Mouse (Mus musculus): ENCODE measurements around the gene Rrbp1. TPM values are rescaled to one million over a fixed set of nuclear protein-coding genes. Genes with fewer than 3 reads are reported as not detected.

The Rrbp1 gene
- polyA plus RNA-seq, 1 experiment from 2014 or later = 48.0 TPM

GRCm38 (mm10) chr2:143918831-143919502, 92.1 kb downstream of the Rrbp1 start:
- Histone ChIP-seq H3K36me3 (no peaks in the 10 kb centered on the region), H3K9me3 (replicated peaks) (no peaks in the 10 kb centered on the region), H3K27me3 (ENCODE audit: low read depth, poor library complexity, severe bottlenecking) (no peaks in the 10 kb centered on the region), H3K27ac (replicated peaks) (no peak overlapping the region), H3K4me3 (no peak overlapping the region), H3K4me1 (peaks cover 31% of the 10 kb centered on the region)
- no peak for DNase-seq (ENCODE audit: low spot score)
- 65% methylated on average over 4 of the region's 4 CpGs for WGBS

GRCm38 (mm10) chr2:143917622-143918021, 93.4 kb downstream of the Rrbp1 start:
- Histone ChIP-seq H3K9me3 (replicated peaks) (no peaks in the 10 kb centered on the region), H3K4me3 (no peak overlapping the region), H3K27me3 (ENCODE audit: low read depth, poor library complexity, severe bottlenecking) (no peaks in the 10 kb centered on the region), H3K4me1 (peaks cover 31% of the 10 kb centered on the region), H3K36me3 (no peaks in the 10 kb centered on the region), H3K27ac (replicated peaks) (no peak overlapping the region)
- WGBS = 84% methylated on average over 5 of the region's 5 CpGs
- DNase-seq (ENCODE audit: low spot score) = no peak

DNA sequence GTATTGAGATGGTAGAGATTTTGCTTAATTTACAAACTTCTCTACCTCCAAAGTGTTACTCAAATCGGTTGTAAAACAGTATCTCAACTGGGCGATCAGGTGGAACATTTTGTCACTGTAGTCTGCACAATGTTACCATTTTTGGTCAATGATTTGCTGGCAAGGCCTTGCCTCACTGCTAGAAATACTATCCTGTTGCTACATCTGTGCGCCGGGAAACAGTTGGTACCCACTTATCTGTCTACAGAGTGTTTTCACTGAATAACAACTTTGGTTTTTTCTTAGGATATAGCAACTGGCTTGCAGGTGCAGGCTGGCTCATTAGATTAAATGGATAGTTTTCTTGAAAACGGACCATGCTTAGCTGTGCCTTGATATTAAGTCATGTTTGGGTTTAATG, 94.8 kb downstream of the Rrbp1 start:
- peak overlapping the region; percentile 95 for H3K27ac ChIP-seq (replicated peaks)
- 19% methylated on average over 5 of the region's 5 CpGs for WGBS
- no peaks in the 10 kb centered on the region for H3K9me3 ChIP-seq (replicated peaks)
- peak overlapping the region; percentile 79 for H3K4me3 ChIP-seq
- DNase-seq (ENCODE audit: low spot score) = no peak
- H3K4me1 ChIP-seq = peaks cover 31% of the 10 kb centered on the region
- H3K36me3 ChIP-seq = no peaks in the 10 kb centered on the region
- H3K27me3 ChIP-seq (ENCODE audit: low read depth, poor library complexity, severe bottlenecking) = no peaks in the 10 kb centered on the region

GRCm38 (mm10) chr2:143915600-143916135, 95.4 kb downstream of the Rrbp1 start:
- no peaks in the 10 kb centered on the region for H3K9me3 ChIP-seq (replicated peaks)
- under 1% methylated on average over 32 of the region's 32 CpGs for WGBS
- H3K27me3 ChIP-seq (ENCODE audit: low read depth, poor library complexity, severe bottlenecking) = no peaks in the 10 kb centered on the region
- H3K27ac ChIP-seq (replicated peaks) = peak overlapping the region; percentile 95
- no peaks in the 10 kb centered on the region for H3K36me3 ChIP-seq
- H3K4me1 ChIP-seq = peaks cover 31% of the 10 kb centered on the region
- peak overlapping the region; percentile 79 for H3K4me3 ChIP-seq
- no peak for DNase-seq (ENCODE audit: low spot score)

- DNase-seq (ENCODE audit: low spot score) = peak; percentile 98
- Histone ChIP-seq H3K4me3 (peak within 1 kb of the TSS; percentile 79), H3K9me3 (replicated peaks) (no peaks in the 10 kb centered on the region), H3K36me3 (no peaks in the 10 kb centered on the region), H3K27me3 (ENCODE audit: low read depth, poor library complexity, severe bottlenecking) (no peaks in the 10 kb centered on the region), H3K4me1 (peaks cover 31% of the 10 kb centered on the region), H3K27ac (replicated peaks) (peak within 1 kb of the TSS; percentile 95)
- whole genome bisulfite sequencing = under 1% methylated on average over 71 of the region's 71 CpGs
These were observed 96.1 kb downstream of the Rrbp1 start, which contains the start of gene Dstn for GRCm38 (mm10) chr2:143914760-143915599. TSS of gene Dstn (plus strand) at chr2:143915320.

DNA sequence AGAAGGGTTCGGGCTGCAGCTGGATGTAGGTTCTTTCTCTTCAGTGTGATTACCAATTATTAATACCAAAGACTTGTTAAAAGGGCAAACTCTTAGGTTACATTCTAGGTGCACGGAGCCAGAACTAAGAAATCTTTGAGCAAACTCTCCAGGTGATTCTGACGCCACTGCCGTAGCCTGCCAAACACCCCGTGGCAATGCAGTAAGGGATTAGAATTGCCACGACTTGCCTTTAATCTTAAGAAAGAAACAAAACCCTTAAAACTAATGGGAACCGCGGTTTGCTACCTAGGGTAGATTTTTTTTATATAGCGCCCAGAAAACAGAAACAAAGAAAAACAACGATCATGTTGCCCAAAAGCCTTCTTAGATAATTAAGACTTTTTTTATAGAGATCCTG, 96.8 kb downstream of the Rrbp1 start:
- WGBS = 7% methylated on average over 10 of the region's 10 CpGs

GRCm38 (mm10) chr2:143912199-143912598, 98.9 kb downstream of the Rrbp1 start:
- Histone ChIP-seq H3K4me3 (no peak overlapping the region), H3K36me3 (no peaks in the 10 kb centered on the region), H3K4me1 (peaks cover 26% of the 10 kb centered on the region), H3K9me3 (replicated peaks) (no peaks in the 10 kb centered on the region), H3K27ac (replicated peaks) (no peak overlapping the region), H3K27me3 (ENCODE audit: low read depth, poor library complexity, severe bottlenecking) (no peaks in the 10 kb centered on the region)
- 93% methylated on average over 2 of the region's 2 CpGs for WGBS
- DNase-seq (ENCODE audit: low spot score) = no peak

More for the DNA sequence above, 96.8 kb downstream of the Rrbp1 start:
- no peak for DNase-seq (ENCODE audit: low spot score)
- Histone ChIP-seq H3K27ac (replicated peaks) (peak overlapping the region; percentile 95), H3K9me3 (replicated peaks) (no peaks in the 10 kb centered on the region), H3K4me1 (peaks cover 31% of the 10 kb centered on the region), H3K4me3 (peak overlapping the region; percentile 79), H3K36me3 (no peaks in the 10 kb centered on the region), H3K27me3 (ENCODE audit: low read depth, poor library complexity, severe bottlenecking) (no peaks in the 10 kb centered on the region)

DNA sequence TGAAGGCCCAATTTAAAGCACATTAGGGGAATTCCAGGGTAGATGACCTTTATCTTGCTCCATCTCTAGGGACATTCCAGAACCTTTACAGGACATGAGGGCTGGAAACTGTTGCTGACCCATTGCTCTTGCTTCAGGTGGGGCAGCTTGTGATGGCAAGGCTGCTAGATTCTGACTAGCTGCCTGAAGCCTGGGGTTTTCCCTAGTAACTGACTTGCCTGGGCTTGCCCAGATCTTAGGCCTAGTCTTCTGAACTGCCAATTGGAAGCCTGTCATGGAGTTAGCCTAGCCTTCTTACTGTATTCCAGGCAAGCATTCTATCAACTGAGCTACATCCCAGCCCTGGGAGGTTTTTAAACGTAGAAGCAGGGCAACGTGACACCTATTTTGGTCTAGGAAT, 101.8 kb downstream of the Rrbp1 start:
- Histone ChIP-seq H3K4me3 (no peak overlapping the region), H3K27ac (replicated peaks) (no peak overlapping the region), H3K9me3 (replicated peaks) (no peaks in the 10 kb centered on the region), H3K36me3 (no peaks in the 10 kb centered on the region), H3K4me1 (peaks cover 11% of the 10 kb centered on the region), H3K27me3 (ENCODE audit: low read depth, poor library complexity, severe bottlenecking) (no peaks in the 10 kb centered on the region)
- DNase-seq (ENCODE audit: low spot score) = no peak
- 80% methylated on average over 2 of the region's 2 CpGs for WGBS

DNA sequence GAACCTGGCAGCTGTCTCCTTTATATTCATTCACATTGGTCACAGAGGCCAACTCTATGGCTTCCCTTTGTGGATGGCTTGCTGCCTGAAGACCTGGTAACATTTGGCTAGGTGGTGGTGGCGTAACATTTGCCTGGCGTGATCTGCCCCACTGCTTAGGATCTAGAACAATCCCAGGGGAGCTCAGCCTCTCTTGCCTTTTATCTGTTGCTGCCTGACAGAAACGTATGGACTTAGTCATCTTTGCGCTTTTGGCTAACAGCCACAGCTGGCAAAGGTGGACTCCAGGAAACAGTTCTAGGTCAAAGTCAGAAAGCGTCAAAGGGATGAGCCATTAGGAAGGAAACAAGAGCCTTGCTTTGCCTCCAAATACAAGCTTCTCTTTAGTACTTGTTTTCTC, 106.2 kb downstream of the Rrbp1 start:
- Histone ChIP-seq H3K9me3 (replicated peaks) (no peaks in the 10 kb centered on the region), H3K36me3 (no peaks in the 10 kb centered on the region), H3K4me1 (peaks cover 7% of the 10 kb centered on the region), H3K27me3 (ENCODE audit: low read depth, poor library complexity, severe bottlenecking) (no peaks in the 10 kb centered on the region), H3K27ac (replicated peaks) (no peak overlapping the region), H3K4me3 (no peak overlapping the region)
- no peak for DNase-seq (ENCODE audit: low spot score)
- WGBS = 88% methylated on average over 5 of the region's 5 CpGs

- 82% methylated on average over 9 of the region's 9 CpGs for WGBS
- Histone ChIP-seq H3K4me3 (no peak overlapping the region), H3K4me1 (peaks cover 7% of the 10 kb centered on the region), H3K27me3 (ENCODE audit: low read depth, poor library complexity, severe bottlenecking) (no peaks in the 10 kb centered on the region), H3K36me3 (no peaks in the 10 kb centered on the region), H3K27ac (replicated peaks) (no peak overlapping the region), H3K9me3 (replicated peaks) (no peaks in the 10 kb centered on the region)
- no peak for DNase-seq (ENCODE audit: low spot score)
These were observed 107.6 kb downstream of the Rrbp1 start for GRCm38 (mm10) chr2:143903376-143904045.

GRCm38 (mm10) chr2:143900821-143901351, 110.2 kb downstream of the Rrbp1 start:
- no peak for DNase-seq (ENCODE audit: low spot score)
- no peaks in the 10 kb centered on the region for H3K4me1 ChIP-seq
- H3K27me3 ChIP-seq (ENCODE audit: low read depth, poor library complexity, severe bottlenecking) = no peaks in the 10 kb centered on the region
- no peak overlapping the region for H3K27ac ChIP-seq (replicated peaks)
- H3K36me3 ChIP-seq = no peaks in the 10 kb centered on the region
- H3K4me3 ChIP-seq = no peak overlapping the region
- no peaks in the 10 kb centered on the region for H3K9me3 ChIP-seq (replicated peaks)
- WGBS = 80% methylated on average over 5 of the region's 5 CpGs

DNA sequence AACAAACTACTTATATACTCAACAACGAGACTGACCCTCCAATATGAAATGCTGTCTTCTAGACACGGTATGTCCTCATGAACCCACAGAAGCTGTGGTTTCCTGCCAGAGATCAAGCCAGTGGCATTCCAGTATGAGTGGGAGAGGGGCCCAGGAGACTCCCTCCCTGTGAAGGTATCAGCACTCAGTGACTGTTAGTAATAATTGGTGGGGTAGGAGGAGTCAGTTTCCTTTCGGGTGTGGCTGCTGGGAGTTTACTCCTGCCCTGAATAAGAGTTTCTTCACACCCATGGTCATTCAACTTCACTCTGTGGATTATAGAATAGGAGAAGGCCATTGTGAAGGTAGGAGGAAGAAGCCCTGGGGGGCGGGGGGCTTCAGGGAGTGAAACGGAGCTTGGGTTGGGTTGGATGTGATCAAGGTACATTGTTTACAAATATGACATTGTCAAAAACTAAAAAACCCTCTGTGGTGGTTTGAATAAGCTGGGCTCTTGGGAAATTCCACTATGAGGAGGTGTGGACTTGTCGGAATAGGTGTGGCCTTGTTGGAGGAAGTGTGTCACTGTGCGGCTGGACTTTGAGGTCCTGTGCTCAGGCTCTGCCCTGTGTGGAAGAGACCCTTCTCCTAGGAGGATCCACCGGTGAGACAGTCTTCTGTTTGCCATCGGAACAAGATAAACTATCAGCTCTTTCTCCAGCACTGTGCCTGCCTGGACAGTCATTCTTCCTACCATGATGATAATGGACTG, 111.4 kb downstream of the Rrbp1 start:
- DNase-seq (ENCODE audit: low spot score) = no peak
- no peaks in the 10 kb centered on the region for H3K36me3 ChIP-seq
- no peaks in the 10 kb centered on the region for H3K4me1 ChIP-seq
- no peak overlapping the region for H3K4me3 ChIP-seq
- no peak overlapping the region for H3K27ac ChIP-seq (replicated peaks)
- H3K27me3 ChIP-seq (ENCODE audit: low read depth, poor library complexity, severe bottlenecking) = no peaks in the 10 kb centered on the region
- 92% methylated on average over 9 of the region's 9 CpGs for WGBS
- no peaks in the 10 kb centered on the region for H3K9me3 ChIP-seq (replicated peaks)

Data from midbrain, embryonic 10.5 days (tissue).